Mouse (Mus musculus): ENCODE data around the gene Erf. TPM values are rescaled to one million over a fixed set of nuclear protein-coding genes. Genes with fewer than 3 reads are reported as not detected.
A peak's percentile ranks its signal among the peaks of the same experiment; 100 is the strongest.

Erf gene
- polyA plus RNA-seq, 1 experiment from 2014 or later, result 3.4 TPM

GRCm38 (mm10) chr7:25240631-25241030, 9.9 kb downstream of the Erf start:
- H3K36me3 ChIP-seq, result no peaks in the 10 kb centered on the region
- no peak for ATAC-seq (ENCODE audit: low FRiP score, low read depth)
- no peaks in the 10 kb centered on the region for H3K27me3 ChIP-seq
- 75% methylated on average over 7 of the region's 7 CpGs for WGBS
- H3K4me1 ChIP-seq (replicated peaks), result peaks cover 27% of the 10 kb centered on the region
- no peak overlapping the region for H3K4me3 ChIP-seq
- no peak overlapping the region for H3K27ac ChIP-seq (replicated peaks)
- H3K9me3 ChIP-seq, result no peaks in the 10 kb centered on the region
- H3K4me2 ChIP-seq, result no peak overlapping the region
- no peak overlapping the region for H3K9ac ChIP-seq

DNA sequence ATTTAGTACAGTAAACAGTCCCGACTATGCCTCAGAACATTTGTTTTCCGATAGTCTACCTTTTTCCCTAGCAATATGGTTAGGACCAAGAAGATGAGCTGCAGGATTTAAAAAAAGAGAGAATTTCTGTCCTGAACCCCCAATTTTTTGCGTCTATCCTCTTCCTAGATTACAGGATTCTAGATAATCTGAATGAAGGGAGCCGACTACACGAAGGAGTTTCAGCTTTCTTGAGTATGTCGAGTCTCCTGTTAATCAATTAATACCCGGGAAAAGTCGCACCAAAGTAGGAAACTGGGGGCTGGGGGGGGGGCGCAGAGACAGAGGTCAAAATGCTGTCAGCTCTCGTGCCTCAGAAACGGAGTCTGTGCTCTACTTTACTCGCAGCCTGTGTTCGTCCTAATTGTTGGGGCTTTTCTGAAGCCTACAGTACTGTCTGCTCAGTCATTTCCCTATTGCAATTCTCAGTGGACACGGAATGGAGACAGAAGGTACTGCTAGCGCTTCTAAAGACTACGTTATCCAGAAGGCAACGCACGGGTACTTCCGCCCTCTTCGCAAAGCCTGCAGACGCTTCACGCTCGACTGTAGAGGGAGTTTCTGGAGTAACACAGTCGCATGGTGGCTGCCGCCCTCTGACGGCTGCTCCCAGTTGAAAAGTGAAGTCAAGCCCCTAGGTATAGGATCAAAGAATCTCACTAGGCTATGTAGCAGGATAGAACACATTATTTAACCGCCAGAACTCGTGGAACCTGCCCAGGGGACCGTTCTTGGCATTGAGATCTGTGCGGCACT, 11.5 kb downstream of the Erf start:
- H3K36me3 ChIP-seq, result peaks cover 5% of the 10 kb centered on the region
- H3K9me3 ChIP-seq, result no peaks in the 10 kb centered on the region
- peak overlapping the region; percentile 72 for H3K4me3 ChIP-seq
- ATAC-seq (ENCODE audit: low FRiP score, low read depth), result peak; percentile 51
- H3K27ac ChIP-seq (replicated peaks), result peak overlapping the region; percentile 89
- no peak overlapping the region for H3K9ac ChIP-seq
- H3K4me1 ChIP-seq (replicated peaks), result peaks cover 42% of the 10 kb centered on the region
- peak overlapping the region; percentile 77 for H3K4me2 ChIP-seq
- 3% methylated on average over 30 of the region's 30 CpGs for WGBS
- H3K27me3 ChIP-seq, result no peaks in the 10 kb centered on the region

- Histone ChIP-seq H3K27me3 (no peaks in the 10 kb centered on the region), H3K9ac (peak overlapping the region; percentile 99), H3K4me2 (peak overlapping the region; percentile 77), H3K4me1 (replicated peaks) (peaks cover 44% of the 10 kb centered on the region), H3K27ac (replicated peaks) (peak overlapping the region; percentile 89), H3K9me3 (no peaks in the 10 kb centered on the region), H3K36me3 (peaks cover 11% of the 10 kb centered on the region), H3K4me3 (peak overlapping the region; percentile 72)
- ATAC-seq (ENCODE audit: low FRiP score, low read depth), result peak; percentile 94
- WGBS, result under 1% methylated on average over 23 of the region's 23 CpGs
These were observed 12.4 kb downstream of the Erf start for GRCm38 (mm10) chr7:25238015-25238706.

DNA sequence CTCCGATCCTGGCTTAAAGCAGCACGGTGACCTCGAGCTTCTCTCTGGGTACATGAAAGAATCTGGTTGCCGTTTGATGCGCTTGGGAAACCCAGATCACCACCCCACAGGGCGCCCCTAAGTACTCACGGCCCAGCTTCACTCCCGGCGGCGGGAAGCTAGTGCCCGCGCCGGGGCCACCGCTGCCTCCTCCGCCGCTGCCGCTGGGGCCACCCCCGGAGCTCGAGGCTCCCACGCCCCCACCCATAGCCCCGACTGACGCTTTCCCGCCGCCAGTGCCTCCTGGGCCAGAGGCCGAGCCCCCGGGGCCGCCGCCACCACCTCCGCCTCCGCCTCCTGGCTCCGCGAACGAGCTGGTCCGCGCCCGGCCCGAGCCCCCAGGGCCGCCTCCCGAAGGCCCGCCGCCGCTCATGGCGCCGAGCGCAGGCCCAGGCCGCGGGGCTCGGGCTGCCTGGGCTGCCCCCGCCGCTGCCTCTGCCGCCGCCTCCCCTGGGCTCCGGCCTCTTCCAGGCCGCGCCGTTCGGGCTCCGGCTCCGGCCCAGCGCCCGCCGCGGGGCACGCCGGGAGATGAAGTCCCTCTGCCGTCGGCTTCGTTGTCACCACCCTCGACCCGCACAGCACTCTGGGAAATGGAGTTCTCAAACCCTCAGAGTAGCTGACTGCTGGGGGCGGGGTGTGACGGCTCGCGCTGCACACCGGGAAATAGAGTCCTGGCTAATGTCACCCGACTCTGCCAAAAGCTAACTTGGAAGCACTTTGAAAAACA, 13.1 kb downstream of the Erf start, which contains the start of gene Gsk3a:
Gene Gsk3a, minus strand, starts transcription at position 603 of the 766 bp plus-strand sequence.
- peak; percentile 91 for ATAC-seq (ENCODE audit: low FRiP score, low read depth)
- Histone ChIP-seq H3K27me3 (no peaks in the 10 kb centered on the region), H3K4me1 (replicated peaks) (peaks cover 44% of the 10 kb centered on the region), H3K4me2 (peak within 1 kb of the TSS; percentile 77), H3K36me3 (peaks cover 18% of the 10 kb centered on the region), H3K9me3 (no peaks in the 10 kb centered on the region), H3K27ac (replicated peaks) (peak within 1 kb of the TSS; percentile 89), H3K4me3 (peak within 1 kb of the TSS; percentile 72), H3K9ac (peak within 1 kb of the TSS; percentile 99)
- under 1% methylated on average over 56 of the region's 76 CpGs for WGBS

- Histone ChIP-seq H3K4me3 (no peak overlapping the region), H3K27ac (replicated peaks) (no peak overlapping the region), H3K27me3 (no peaks in the 10 kb centered on the region), H3K36me3 (peaks cover 37% of the 10 kb centered on the region), H3K9me3 (no peaks in the 10 kb centered on the region), H3K4me2 (no peak overlapping the region), H3K4me1 (replicated peaks) (peaks cover 44% of the 10 kb centered on the region), H3K9ac (0 out of 2 replicates have a peak overlapping the region, but pooled peaks have one; percentile 99)
- WGBS, result 90% methylated on average over 5 of the region's 5 CpGs
- ATAC-seq (ENCODE audit: low FRiP score, low read depth), result no peak
These were observed 15.0 kb downstream of the Erf start for GRCm38 (mm10) chr7:25235526-25235925.

- Histone ChIP-seq H3K9ac (no peak overlapping the region), H3K4me2 (no peak overlapping the region), H3K27ac (replicated peaks) (no peak overlapping the region), H3K9me3 (no peaks in the 10 kb centered on the region), H3K36me3 (peaks cover 58% of the 10 kb centered on the region), H3K27me3 (no peaks in the 10 kb centered on the region), H3K4me3 (no peak overlapping the region), H3K4me1 (replicated peaks) (peaks cover 31% of the 10 kb centered on the region)
- 91% methylated on average over 2 of the region's 2 CpGs for WGBS
- no peak for ATAC-seq (ENCODE audit: low FRiP score, low read depth)
These were observed 17.5 kb downstream of the Erf start for GRCm38 (mm10) chr7:25233061-25233460.

DNA sequence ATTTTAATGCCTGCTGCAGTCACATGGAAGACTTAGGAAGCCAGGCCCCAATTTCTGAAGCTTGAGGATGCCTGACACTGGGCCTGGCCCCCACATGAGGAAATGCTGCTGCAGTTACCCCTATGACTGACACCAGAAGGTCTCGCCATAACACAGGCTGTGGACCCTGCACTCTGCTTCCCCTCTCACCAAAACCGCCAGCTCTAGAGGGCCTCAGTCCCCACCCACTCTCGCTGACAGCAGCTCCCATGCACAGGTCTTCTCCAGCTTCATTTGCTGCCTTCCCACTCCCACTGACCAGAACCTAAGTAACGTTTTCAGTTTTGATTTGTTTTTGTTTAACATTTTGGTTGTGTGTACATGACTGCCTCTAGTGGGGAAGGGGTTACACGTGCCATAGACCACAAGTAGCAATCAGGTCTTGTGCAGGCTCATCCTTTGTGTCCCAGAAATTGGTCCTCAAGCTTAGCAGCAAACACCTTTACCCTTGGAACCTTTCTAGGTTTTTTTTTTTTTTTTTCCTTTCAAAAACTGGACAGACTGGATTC, 18.4 kb downstream of the Erf start:
- no peak for ATAC-seq (ENCODE audit: low FRiP score, low read depth)
- H3K36me3 ChIP-seq, result peaks cover 66% of the 10 kb centered on the region
- no peak overlapping the region for H3K27ac ChIP-seq (replicated peaks)
- no peaks in the 10 kb centered on the region for H3K9me3 ChIP-seq
- H3K9ac ChIP-seq, result no peak overlapping the region
- H3K4me1 ChIP-seq (replicated peaks), result peaks cover 31% of the 10 kb centered on the region
- H3K4me2 ChIP-seq, result no peak overlapping the region
- H3K27me3 ChIP-seq, result no peaks in the 10 kb centered on the region
- 62% methylated on average over 5 of the region's 5 CpGs for WGBS
- H3K4me3 ChIP-seq, result no peak overlapping the region

DNA sequence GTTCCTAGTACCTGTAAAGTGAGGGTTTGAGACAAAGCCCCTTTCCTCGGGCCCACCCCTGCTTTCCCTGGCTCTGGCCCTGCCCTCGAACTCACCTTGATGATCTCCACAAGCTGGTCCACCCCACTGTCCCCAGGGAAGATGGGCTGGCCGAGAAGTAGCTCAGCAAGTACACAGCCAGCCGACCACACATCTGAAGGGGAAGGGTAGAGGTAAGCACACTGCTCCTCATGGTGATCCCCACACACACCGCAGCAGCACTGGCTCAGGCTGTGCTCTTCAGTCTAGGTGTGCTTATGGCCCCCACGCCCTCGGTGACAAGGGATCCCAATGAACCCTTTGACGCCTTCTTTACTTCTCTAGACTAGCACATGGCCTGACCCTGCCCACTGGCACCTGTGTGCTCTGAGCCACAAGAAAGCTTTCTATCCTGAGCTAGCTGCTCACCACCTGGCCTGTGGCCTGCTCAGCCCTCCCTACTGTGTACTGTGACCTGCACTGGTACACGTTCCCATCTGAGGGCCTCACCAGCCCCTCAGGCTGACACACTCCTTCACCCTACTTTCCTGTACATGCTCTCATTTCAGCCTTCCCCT, 19.8 kb downstream of the Erf start:
- Histone ChIP-seq H3K9me3 (no peaks in the 10 kb centered on the region), H3K4me2 (no peak overlapping the region), H3K4me3 (no peak overlapping the region), H3K27me3 (no peaks in the 10 kb centered on the region), H3K27ac (replicated peaks) (no peak overlapping the region), H3K9ac (no peak overlapping the region), H3K4me1 (replicated peaks) (peaks cover 19% of the 10 kb centered on the region), H3K36me3 (peaks cover 80% of the 10 kb centered on the region)
- 93% methylated on average over 9 of the region's 9 CpGs for WGBS
- no peak for ATAC-seq (ENCODE audit: low FRiP score, low read depth)

- ATAC-seq (ENCODE audit: low FRiP score, low read depth), result no peak
These were observed 22.8 kb downstream of the Erf start for GRCm38 (mm10) chr7:25227523-25228300.

GRCm38 (mm10) chr7:25222275-25222967, 28.1 kb downstream of the Erf start:
- WGBS, result 85% methylated on average over 10 of the region's 10 CpGs
- ATAC-seq (ENCODE audit: low FRiP score, low read depth), result no peak
- no peaks in the 10 kb centered on the region for H3K9me3 ChIP-seq
- peak overlapping the region; percentile 97 for H3K4me2 ChIP-seq
- peaks cover 37% of the 10 kb centered on the region for H3K36me3 ChIP-seq
- H3K4me3 ChIP-seq, result peak overlapping the region; percentile 56
- H3K27me3 ChIP-seq, result no peaks in the 10 kb centered on the region
- H3K9ac ChIP-seq, result peak overlapping the region; percentile 54
- peaks cover 39% of the 10 kb centered on the region for H3K4me1 ChIP-seq (replicated peaks)
- no peak overlapping the region for H3K27ac ChIP-seq (replicated peaks)

More at GRCm38 (mm10) chr7:25227523-25228300, 22.8 kb downstream of the Erf start:
- Histone ChIP-seq H3K9ac (no peak overlapping the region), H3K27me3 (no peaks in the 10 kb centered on the region), H3K9me3 (no peaks in the 10 kb centered on the region), H3K4me2 (no peak overlapping the region), H3K4me1 (replicated peaks) (peaks cover 4% of the 10 kb centered on the region), H3K36me3 (peaks cover 86% of the 10 kb centered on the region), H3K4me3 (no peak overlapping the region), H3K27ac (replicated peaks) (no peak overlapping the region)
- 96% methylated on average over 1 of the region's 1 CpGs for WGBS
